Mouse (Mus musculus) G1E-ER4 (cell line): ENCODE data around the gene Gm36210. TPM values are rescaled to one million over a fixed set of nuclear protein-coding genes. Genes with fewer than 3 reads are reported as not detected.

Source experiments
- GATA1 ChIP-seq: IDR thresholded peaks from one replicate; pipeline ENCODE4 v1.8.0; 2012; ENCODE audit warnings: low read length, inconsistent platforms
- polyA plus RNA-seq: library from polyadenylated mRNA; stranded (reverse); fragments of >175 nt; gene quantifications from 2 replicates; pipeline ENCODE4 v1.2.3, GENCODE M21; 2012

The Gm36210 gene
- polyA plus RNA-seq, 1 experiment, result not detected

GRCm38 (mm10) chr7:4925441-4926381 is 19.4 kb upstream of the Gm36210 start, which contains the start of gene Ssc5d:
TSS of gene Ssc5d (plus strand) at chr7:4925785.
- no peak for TF ChIP-seq GATA1

GRCm38 (mm10) chr7:4924891-4925301 is 18.6 kb upstream of the Gm36210 start:
- no peak for TF ChIP-seq GATA1

GRCm38 (mm10) chr7:4924483-4924882 is 18.2 kb upstream of the Gm36210 start:
- no peak for TF ChIP-seq GATA1

DNA sequence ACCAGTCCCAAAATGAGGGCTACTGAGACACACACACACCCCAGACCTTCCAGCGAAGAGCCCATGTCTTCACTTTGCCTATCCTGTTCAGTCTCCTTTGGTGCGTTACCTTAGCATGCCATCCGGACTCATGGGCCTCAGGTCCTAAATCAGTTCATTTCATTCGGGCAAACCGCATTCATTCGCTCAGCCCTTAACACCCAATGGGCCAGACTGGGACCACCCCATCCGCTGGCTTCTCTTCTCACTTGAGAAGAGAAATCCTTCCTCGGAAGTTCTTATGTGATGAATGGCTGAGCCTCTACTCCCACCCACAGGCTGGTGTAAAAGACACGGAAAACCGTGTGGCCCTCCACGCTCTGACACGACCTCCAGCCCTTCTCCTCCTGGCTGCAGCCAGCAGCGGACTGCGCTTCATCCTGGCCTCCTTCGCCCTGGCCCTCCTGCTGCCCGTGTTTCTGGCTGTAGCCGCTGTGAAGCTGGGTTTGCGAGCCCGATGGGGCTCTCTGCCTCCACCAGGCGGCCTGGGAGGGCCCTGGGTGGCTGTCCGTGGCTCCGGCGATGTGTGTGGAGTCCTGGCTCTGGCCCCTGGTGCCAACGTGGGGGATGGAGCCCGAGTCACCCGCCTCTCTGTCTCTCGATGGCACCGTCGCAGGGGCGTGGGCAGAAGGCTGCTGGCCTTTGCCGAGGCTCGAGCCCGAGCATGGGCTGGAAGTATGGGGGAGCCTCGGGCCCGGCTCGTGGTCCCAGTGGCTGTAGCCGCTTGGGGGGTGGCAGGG is 17.5 kb upstream of the Gm36210 start:
- no peak for TF ChIP-seq GATA1

DNA sequence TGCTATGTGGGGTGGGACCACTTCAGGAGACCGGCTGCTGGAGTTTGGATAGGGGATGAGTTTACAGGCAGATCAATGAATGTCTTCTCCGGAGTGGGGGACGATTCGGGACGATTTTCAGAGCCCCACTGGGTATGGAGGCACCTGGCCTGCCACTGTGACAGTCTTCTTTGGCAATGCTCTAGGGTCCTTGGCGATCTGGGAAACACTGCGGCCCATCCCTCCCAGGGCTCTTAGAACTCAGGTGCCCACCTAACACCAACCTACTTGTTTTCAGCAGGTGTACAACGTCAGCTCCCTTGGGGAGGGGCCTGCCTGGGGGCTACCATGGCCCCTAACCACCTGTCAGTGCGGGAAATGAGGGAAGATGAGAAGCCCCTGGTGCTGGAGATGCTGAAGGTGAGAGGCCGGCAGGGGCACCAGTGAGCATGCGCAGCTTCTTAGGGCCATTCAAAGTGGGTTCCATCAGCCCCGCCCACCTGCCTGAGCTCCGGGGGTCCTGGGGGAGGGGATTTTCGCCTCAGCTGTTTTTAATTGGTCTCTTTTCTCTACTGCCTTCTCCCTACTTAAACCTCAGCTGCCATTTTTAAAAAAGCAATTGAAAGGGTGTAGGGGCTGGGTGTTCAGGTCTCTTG is 16.7 kb upstream of the Gm36210 start:
- TF ChIP-seq GATA1, result no peak

DNA sequence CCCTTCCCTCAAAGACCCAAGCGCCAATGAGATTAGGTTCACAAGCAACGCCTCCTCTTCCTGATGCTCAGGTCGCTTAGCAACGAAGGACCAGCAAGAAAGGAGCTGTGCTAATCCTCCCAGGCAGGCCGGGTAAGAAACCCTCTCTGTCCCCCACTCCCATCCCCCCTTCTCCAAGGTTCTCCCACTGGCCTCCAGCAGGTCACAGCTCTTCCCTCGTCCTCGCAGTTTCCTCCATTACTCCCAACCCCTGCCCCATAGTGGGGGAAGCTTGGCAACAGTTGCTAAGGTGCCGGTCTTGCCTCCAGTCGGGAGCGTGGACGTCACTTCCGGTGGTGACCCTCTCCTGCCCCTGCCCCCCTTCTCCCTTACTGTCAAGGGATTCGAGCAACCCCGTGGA is 16.2 kb upstream of the Gm36210 start:
- TF ChIP-seq GATA1, result no peak

DNA sequence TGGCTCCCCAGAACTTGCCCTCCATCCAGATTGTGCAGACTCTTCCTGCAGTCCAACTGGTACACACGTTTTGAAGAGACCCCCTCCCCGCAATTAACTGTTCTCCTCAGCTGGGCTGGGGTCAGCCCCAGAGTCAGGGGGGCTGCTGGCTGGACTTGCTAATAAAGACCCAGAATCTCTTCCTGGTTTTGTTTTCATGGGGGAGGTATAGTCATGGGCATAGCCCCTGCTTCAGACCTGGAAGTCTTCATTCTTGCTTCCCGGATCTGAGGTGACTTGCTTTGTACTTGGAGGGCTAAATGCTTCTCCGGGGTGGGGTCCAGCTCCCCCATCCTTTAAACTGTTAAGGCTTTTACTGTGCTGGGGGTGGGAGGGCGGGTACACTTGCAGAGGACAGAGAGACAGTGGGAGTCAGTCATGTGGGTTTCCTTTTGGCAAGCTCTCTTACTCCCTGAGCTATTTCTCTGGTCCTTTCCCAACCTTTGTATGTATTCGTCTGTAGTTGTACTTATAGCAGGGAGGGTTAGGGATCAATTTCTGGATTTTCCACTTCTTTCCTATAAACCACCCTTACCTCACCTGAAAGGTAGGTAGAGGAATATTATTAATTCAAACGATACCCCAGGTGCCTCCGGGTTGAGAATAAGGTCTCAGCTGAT is 15.6 kb upstream of the Gm36210 start, which contains the start of gene Nat14:
TSS of gene Nat14 (plus strand) at position 205 of the 659 bp plus-strand sequence.
- TF ChIP-seq GATA1, result no peak

- no peak for TF ChIP-seq GATA1
Observed at GRCm38 (mm10) chr7:4920976-4921823, 14.9 kb upstream of the Gm36210 start.

DNA sequence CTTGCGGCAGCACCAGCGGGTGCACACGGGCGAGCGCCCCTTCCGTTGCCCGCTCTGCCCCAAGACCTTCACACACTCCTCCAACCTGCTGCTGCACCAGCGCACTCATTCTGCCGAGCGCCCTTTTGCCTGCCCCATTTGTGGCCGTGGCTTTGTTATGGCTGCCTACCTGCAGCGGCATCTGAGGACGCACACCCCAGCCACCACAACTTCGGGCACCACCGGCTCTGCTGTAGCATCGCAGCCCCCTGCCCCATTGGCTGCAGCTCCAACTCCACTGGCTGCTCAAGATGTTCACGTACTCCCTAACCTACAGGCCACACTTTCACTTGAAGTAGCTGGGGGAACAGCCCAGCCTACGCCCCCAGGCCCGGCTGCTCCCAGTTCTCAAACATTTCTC is 14.2 kb upstream of the Gm36210 start:
- TF ChIP-seq GATA1, result no peak

DNA sequence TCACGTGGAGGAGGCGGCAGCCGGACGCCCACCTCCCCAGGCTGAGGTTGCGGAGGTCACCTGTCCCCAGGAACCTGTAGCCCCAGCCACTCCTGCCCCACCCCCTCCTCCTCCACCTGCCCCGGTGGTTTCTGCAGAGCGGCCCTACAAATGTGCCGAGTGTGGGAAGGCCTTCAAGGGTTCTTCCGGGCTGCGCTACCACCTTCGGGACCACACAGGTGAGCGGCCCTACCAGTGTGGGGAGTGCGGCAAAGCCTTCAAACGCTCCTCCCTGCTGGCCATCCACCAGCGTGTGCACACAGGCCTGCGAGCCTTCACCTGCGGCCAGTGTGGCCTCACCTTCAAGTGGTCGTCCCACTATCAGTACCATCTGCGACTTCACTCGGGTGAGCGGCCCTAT is 13.7 kb upstream of the Gm36210 start:
- no peak for TF ChIP-seq GATA1

DNA sequence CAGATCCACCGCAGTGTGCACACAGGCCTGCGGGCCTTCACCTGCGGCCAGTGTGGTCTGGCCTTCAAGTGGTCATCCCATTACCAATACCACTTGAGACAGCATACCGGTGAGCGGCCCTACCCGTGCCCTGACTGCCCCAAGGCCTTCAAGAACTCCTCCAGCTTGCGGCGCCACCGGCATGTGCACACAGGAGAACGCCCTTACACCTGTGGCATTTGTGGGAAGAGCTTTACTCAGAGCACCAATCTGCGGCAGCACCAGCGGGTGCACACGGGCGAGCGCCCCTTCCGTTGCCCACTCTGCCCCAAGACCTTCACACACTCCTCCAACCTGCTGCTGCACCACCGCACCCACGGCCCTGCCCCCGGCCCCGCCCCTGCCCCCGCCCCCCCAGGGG is 12.8 kb upstream of the Gm36210 start:
- no peak for TF ChIP-seq GATA1

DNA sequence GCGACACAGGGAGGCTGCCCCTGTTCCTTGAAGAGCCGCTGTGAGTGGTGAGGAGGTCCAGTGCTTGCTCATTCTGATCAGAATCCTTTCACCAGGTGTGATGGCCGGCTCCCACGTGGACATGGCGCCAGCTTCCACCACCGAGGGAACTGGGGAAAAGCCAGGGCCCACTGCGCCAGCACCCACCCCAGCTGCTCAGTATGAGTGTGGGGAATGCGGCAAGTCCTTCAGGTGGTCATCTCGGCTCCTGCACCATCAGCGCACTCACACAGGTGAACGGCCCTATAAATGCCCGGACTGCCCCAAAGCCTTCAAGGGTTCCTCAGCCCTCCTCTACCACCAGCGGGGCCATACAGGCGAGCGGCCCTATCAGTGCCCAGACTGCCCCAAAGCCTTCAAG is 12.4 kb upstream of the Gm36210 start:
- no peak for TF ChIP-seq GATA1

DNA sequence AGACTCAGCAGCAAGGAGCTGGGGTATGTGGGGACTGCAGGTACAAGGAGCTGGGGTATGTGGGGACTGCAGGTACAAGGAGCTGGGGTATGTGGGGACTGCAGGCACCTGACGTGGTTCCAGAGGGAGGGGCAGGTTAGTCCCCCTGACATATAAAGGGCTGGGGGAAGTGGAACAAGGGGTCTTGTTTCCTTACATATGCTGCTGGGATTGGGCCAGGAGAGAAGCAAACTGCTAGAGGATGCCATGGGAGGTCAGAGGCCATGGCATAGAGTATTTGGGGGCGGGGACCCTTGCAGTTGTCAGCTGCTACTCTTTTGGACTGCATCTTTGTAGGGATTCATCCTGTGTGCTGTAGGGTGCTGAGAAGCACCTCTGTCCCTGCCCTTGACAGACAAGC is 11.2 kb upstream of the Gm36210 start:
- TF ChIP-seq GATA1, result no peak

- TF ChIP-seq GATA1, result no peak
Observed at GRCm38 (mm10) chr7:4915669-4916416, 9.5 kb upstream of the Gm36210 start.
